8 mouse cellular contexts compared by ENCODE assay signal in the genomic region with DNA sequence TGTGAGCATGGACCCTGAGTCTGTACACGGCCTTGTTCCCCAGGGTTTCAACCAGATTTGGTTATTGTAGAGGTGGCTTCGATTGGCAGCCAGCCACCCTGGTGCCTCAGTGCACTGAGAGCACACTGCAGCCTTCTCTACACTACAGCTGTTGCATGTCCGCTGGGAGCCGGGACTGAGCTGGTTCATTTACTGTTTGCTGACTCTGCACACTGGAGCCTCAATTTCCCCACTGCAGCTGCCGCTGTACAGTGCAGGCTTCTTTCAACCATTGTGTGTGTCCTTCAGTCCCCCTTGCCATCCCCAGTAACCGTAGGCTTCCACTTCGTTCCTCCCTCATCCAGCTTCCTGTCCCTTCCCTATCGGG. TPM values are rescaled to one million over a fixed set of nuclear protein-coding genes. Genes with fewer than 3 reads are reported as not detected.
DNase-seq lines count a peak whose midpoint lies in the region; ATAC-seq and TF ChIP-seq lines count a peak whose summit lies in the region.

No protein-coding gene starts in this region.

- peak; percentile 57 for DNase-seq in cerebellum, adult 11-12 months
- DNase-seq in cerebellum, postnatal 36 days = no peak
- DNase-seq in left cerebral cortex, postnatal 14 days (ENCODE audit: low spot score in 2 of 2) = peak; percentile 52 to 69
- no peak for DNase-seq in left cerebral cortex, adult 11 months (ENCODE audit: low spot score)
- DNase-seq in kidney, postnatal 4 days = peak; percentile 42 to 61
- no peak for DNase-seq in spleen, postnatal 14 days (ENCODE audit: low spot score in 2 of 2)

- TF ChIP-seq POLR2A in olfactory bulb, adult 2 months (IDR thresholded peaks at IDR 0.05; ENCODE audit: insufficient read depth, low read depth, low read length) = no peak

- 8% methylated on average over 8 of the region's 8 CpGs for WGBS in embryonic facial prominence, embryonic 15.5 days
- WGBS in olfactory bulb, adult 2 months = 7% methylated on average over 8 of the region's 8 CpGs

- H3K27ac ChIP-seq in embryonic facial prominence, embryonic 15.5 days (replicated peaks) = peak overlapping the region; percentile 93
- H3K27ac ChIP-seq in olfactory bulb, adult 2 months (ENCODE audit: insufficient read depth, low read depth, low read length) = peak overlapping the region; percentile 89

- no peaks in the 10 kb centered on the region for H3K36me3 ChIP-seq in embryonic facial prominence, embryonic 15.5 days

- H3K9ac ChIP-seq in embryonic facial prominence, embryonic 15.5 days = no peak overlapping the region

- no peaks in the 10 kb centered on the region for H3K9me3 ChIP-seq in embryonic facial prominence, embryonic 15.5 days (replicated peaks)

- TF ChIP-seq CTCF in olfactory bulb, adult 2 months (IDR thresholded peaks at IDR 0.05; ENCODE audit: insufficient read depth, low read depth, low read length) = no peak

- ATAC-seq in embryonic facial prominence, embryonic 15.5 days (ENCODE audit: insufficient number of reproducible peaks, low FRiP score, low TSS enrichment, low read depth) = no peak

- no peaks in the 10 kb centered on the region for H3K27me3 ChIP-seq in embryonic facial prominence, embryonic 15.5 days

- intact Hi-C loops in left cerebral cortex, postnatal 14 days (cut with DNase I) = loop anchor here (2.0 kb wide), 1 partner anchor 47 kb away; no protein-coding TSS in a partner anchor

- peak overlapping the region; percentile 69 for H3K4me3 ChIP-seq in embryonic facial prominence, embryonic 15.5 days (replicated peaks)
- peak overlapping the region; percentile 48 for H3K4me3 ChIP-seq in olfactory bulb, adult 2 months (ENCODE audit: insufficient read depth, low read depth, low read length)

- H3K4me2 ChIP-seq in embryonic facial prominence, embryonic 15.5 days (replicated peaks) = peak overlapping the region; percentile 87

- peaks cover 43% of the 10 kb centered on the region for H3K4me1 ChIP-seq in embryonic facial prominence, embryonic 15.5 days
- peaks cover 36% of the 10 kb centered on the region for H3K4me1 ChIP-seq in olfactory bulb, adult 2 months (ENCODE audit: control insufficient read depth, insufficient read depth, low read length)

RNA-seq across cellular contexts. Expression of a gene that starts 0.4 kb away (rescaled TPM):
- total RNA-seq in left cerebral cortex, postnatal 14 days (2021) = 1,000 to 10,000 TPM in 1 of 2 experiments, 100 to 1,000 TPM in 1; 962 to 1,004 TPM
- polyA plus RNA-seq in embryonic facial prominence, embryonic 15.5 days (2015; fragmentation: Nextera tagmentation; extraction: Ambion mirVana) = 51.0 and 51.2 TPM in 2 replicates
- 251 and 495 TPM in 2 replicates for polyA plus RNA-seq in olfactory bulb, adult 2 months (2012; ENCODE audit: insufficient read depth, insufficient read length, low replicate concordance, missing spikeins)

RNA-seq across cellular contexts. Expression of a gene that starts 10.8 kb away (rescaled TPM):
- 100 to 1,000 TPM in 1 of 2 experiments, 10 to 100 TPM in 1; 96.3 to 114 TPM for total RNA-seq in left cerebral cortex, postnatal 14 days (2021)
- 52.3 and 53.3 TPM in 2 replicates for polyA plus RNA-seq in embryonic facial prominence, embryonic 15.5 days (2015; fragmentation: Nextera tagmentation; extraction: Ambion mirVana)
- polyA plus RNA-seq in olfactory bulb, adult 2 months (2012; ENCODE audit: insufficient read depth, insufficient read length, low replicate concordance, missing spikeins) = not detected in 2 replicates

RNA-seq across cellular contexts. Expression of a gene that starts 35.1 kb away (rescaled TPM):
- 10 to 100 TPM; 82.0 to 85.4 TPM for total RNA-seq in left cerebral cortex, postnatal 14 days (2021)
- polyA plus RNA-seq in embryonic facial prominence, embryonic 15.5 days (2015; fragmentation: Nextera tagmentation; extraction: Ambion mirVana) = 1.7 and 1.8 TPM in 2 replicates
- polyA plus RNA-seq in olfactory bulb, adult 2 months (2012; ENCODE audit: insufficient read depth, insufficient read length, low replicate concordance, missing spikeins) = not detected in 2 replicates

RNA-seq across cellular contexts. Expression of a gene that starts 38.9 kb away (rescaled TPM):
- not detected for total RNA-seq in left cerebral cortex, postnatal 14 days (2021)
- polyA plus RNA-seq in embryonic facial prominence, embryonic 15.5 days (2015; fragmentation: Nextera tagmentation; extraction: Ambion mirVana) = 0.12 and 0.31 TPM in 2 replicates
- not detected in 2 replicates for polyA plus RNA-seq in olfactory bulb, adult 2 months (2012; ENCODE audit: insufficient read depth, insufficient read length, low replicate concordance, missing spikeins)

RNA-seq across cellular contexts. Expression of a gene that starts 55.3 kb away (rescaled TPM):
- total RNA-seq in left cerebral cortex, postnatal 14 days (2021) = 100 to 1,000 TPM; 168 to 170 TPM
- 28.7 and 30.4 TPM in 2 replicates for polyA plus RNA-seq in embryonic facial prominence, embryonic 15.5 days (2015; fragmentation: Nextera tagmentation; extraction: Ambion mirVana)
- polyA plus RNA-seq in olfactory bulb, adult 2 months (2012; ENCODE audit: insufficient read depth, insufficient read length, low replicate concordance, missing spikeins) = 206 and 252 TPM in 2 replicates

Comparison
In these comparisons a context has a peak if more than half of its experiments do, and no peak if none do; other contexts are left out.
1. DNase-seq: peak in cerebellum, adult 11-12 months (single experiment), left cerebral cortex, postnatal 14 days (2 of 2) and kidney, postnatal 4 days (2 of 2); none in cerebellum, postnatal 36 days (0 of 2), left cerebral cortex, adult 11 months (single experiment) and spleen, postnatal 14 days (0 of 2).